Mouse (Mus musculus) c-Kit-positive CD71-positive TER-119-negative erythroid progenitor cells, embryonic 14.5 days (primary cell): Measurements from ENCODE around the gene Hist2h2ac.
"Not testable (repeated sequence)": the region's sequence is repeated elsewhere in the genome, so short reads cannot be mapped to it uniquely, and the experiment has no call there.

ENCODE experiments used
- DNase-seq: peaks from one replicate; pipeline ENCODE4 v3.0.0-alpha.2; 2013; ENCODE audit warnings: low read depth

Hist2h2ac gene

DNA sequence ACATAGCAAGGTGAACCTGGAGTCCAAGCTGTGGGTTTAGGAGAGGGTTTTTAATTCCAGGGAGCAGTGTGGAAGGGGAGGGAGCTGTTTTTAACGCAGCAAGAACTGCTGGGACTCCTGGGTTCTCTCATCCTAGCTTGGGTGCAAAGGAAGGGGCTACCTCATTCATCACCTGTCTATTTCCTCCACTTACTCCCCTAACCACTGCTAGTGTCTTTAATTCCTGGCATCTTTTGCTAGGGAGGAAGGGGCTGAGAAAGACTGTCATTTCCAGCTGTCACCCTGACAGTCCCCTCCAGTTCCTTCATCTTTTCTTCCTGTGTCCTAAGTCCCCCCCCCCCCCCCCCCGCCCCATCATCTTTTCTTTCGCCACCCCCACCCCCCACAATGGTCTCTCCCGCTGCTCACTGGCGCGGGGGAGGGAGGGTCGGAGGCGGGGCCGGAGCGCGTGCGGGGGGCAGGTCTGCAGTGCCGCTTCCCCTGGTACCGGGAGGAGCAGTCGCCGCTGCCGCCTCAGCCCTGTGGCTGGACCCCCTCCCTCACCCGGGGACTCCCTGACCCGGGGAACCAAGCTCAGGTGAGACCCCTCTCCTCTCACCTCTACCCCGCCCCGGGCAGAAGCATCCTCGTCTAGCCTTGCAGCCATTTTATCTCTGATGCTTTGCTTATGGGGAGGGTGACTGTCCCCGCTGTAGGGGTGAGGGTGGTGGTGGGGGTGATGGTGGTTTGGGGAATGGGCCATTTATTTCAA is 39.8 kb downstream of the Hist2h2ac start, which contains the start of gene Sv2a:
TSS of gene Sv2a (plus strand) at position 425 of the 751 bp plus-strand sequence.
- DNase-seq, result no peak

DNA sequence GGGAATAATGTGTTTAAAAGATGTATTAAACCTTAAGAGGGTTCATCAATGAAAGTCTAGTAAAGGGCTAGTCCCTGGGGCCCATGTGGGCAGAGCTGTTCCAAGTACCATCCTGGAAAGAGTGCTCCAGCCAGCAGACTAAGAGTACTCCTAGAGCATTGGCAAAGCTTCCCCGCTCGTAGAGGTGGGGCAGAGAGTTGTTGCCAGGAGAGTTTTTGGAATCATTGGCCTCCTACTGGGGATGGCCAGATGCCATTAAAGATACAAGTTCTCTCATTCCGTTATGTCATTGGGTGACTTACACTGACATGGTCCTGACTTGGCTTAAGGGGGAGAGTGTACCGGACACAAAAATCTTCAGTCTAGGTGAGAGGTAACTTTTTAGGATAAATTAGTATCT is 41.1 kb downstream of the Hist2h2ac start:
- no peak for DNase-seq

DNA sequence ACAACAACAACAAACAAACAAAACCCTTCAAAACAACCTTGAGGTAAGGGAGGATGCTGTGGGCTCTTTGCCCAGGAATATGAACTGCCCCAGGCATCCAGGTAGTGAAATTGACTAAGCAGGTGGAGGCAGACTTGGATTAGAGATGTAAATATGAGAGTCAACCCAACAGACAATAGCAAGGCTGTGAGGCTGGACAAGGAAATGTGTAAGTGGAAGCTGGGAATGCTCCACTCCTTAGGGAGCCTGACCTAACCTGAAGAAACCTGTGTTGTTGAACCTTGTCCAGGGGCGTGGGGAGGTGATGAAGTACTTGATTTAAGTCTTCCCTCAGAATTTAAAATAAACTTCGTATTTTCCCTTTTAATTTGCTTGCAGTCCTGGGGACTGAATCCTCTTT is 41.8 kb downstream of the Hist2h2ac start:
- no peak for DNase-seq

DNA sequence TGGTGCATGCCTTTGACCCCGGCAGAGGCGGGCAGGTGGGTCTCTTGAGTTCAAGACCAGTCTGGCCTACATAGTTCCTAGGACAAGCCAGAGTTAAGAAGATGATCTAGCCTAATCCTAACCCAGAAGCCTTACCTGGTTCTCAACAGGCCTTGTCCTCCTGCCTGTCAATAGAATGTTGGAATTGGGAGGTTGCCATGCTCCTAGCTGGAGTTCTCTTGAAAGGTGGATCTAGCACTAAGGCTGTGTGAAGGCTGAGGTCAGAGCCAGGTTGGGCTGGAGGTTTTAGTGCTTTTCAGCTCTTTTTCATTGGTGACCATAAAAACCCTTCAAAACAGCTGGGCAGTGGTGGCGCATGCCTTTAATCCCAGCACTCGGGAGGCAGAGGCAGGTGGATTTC is 42.3 kb downstream of the Hist2h2ac start:
- no peak for DNase-seq

DNA sequence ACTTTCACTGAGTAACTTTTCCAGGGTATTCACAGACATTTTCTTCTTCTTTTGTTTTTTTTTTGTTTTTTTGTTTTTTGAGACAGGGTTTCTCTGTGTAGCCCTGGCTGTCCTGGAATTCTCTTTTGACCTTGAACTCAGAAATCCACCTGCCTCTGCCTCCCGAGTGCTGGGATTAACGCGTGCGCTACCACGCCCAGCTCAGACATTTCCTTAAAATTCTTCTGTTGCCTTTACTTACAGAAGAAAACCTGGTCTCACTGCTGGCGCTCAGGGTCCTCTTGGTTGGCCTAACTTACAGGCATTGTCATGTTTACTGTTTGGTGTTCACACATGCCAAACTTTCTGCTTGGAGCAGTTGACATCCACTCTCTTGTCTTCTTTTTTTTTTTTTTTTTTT is 45.4 kb downstream of the Hist2h2ac start:
- no peak for DNase-seq

DNA sequence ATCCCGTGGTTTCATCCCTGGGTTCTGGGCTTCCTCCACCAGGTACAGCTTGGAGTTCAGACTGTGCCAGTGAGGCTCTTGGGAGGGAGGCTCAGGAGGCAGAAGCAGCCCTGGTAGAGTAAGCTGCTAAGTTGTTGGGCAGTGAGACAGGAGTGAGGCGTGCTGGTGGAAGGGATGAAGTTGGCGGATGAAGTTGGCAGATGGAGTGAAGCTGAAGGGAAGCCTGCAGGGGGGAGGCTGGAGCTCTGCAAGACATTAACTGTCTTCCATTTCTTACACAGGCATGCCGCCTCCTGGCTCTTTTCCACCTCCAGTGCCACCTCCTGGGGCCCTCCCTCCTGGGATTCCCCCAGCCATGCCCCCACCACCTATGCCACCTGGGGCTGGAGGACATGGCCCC is 46.6 kb downstream of the Hist2h2ac start:
- not testable (repeated sequence) for DNase-seq

DNA sequence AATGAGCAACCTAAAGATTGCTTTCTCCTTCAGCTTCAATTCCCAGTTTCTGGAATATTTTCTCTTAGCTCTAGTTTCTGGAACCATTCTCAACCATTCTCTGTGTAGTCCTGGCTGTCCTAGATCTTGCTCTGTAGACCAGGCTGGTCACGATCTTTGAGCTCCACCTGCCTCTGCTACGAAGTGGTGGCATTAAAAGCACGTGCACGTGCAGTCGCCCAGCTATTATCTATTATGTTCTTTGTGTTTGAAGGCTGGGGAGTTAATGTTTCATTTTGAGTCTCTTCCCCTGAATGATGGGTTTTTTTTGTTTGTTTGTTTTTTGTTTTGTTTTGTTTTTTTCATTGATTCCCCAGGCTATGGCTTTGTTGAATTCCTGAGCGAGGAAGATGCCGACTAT is 47.5 kb downstream of the Hist2h2ac start:
- no peak for DNase-seq

DNA sequence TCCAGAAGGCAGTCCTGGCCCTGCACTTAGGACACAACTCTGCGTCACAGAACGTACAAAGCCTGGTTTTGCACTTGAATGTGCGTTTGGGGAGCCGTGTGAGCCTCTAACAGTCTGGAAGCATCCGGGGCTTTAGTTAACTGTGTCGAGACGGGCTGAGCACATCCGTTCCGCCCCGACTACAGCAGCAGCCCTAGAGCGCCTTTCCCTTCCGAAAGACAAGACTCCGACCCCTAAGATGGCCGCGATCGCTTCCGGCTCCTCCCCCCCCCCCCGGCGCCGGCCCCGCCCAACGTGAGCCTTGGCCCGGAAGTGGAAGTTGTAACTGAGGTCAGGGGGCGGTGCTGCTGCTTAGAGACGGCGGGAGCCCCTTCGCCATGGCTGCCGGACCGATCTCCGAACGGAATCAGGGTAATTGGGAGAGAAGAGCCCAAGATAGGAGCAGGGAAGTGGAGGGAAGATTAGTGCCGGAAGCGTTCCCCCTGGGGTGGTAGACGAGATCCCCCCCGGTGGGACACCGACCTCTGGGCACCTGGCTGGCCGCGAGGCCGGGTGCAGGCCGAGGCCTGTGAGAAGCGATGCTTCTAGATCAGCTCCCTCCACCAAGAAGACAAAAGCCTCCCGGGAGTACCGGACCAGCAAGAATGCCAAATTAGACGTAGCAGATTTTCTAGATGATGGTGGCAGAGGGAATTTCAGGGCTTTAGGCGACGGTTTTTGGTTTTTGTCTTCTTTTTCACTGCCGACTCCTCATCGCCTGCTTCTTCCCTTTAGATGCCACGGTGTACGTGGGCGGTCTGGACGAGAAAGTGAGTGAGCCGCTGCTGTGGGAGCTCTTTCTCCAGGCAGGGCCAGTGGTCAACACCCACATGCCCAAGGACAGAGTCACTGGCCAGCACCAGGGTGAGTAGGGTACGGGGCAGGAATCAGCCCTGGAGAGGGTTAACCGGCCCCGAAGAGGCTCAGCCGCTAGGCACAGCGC is 48.2 kb downstream of the Hist2h2ac start, which contains the start of gene Sf3b4:
TSS of gene Sf3b4 (plus strand) at position 136 of the 982 bp plus-strand sequence.
- peak; percentile 79 for DNase-seq

DNA sequence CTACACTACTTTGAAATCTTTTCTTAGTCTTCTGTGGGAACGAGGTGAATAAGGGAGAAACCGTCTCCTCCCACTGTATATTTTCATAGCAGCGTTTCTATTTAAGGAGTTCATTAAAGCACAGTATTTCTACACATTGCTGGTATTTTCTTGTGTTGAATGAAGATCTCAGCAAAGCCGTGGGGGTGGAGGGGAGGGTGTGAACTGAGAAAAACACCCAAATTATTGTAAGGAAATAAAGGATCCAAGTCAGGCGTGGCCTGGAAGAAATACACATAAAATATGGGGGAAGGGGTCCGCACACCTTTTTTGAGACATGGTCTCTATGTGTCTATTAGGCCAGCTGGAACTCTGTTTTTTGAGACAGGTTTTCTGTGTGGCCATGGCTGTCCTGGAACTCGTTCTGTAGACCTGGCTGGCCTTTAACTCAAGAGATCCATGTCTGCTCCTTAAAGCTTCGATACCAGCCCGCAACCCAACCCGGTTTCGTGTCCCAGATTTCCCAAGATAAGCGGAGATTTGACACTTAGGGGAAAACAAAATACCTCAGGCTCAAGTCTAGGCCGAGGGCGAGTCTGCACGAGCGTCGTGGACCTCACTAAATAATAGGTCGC is 49.0 kb downstream of the Hist2h2ac start:
- peak; percentile 27 for DNase-seq

DNA sequence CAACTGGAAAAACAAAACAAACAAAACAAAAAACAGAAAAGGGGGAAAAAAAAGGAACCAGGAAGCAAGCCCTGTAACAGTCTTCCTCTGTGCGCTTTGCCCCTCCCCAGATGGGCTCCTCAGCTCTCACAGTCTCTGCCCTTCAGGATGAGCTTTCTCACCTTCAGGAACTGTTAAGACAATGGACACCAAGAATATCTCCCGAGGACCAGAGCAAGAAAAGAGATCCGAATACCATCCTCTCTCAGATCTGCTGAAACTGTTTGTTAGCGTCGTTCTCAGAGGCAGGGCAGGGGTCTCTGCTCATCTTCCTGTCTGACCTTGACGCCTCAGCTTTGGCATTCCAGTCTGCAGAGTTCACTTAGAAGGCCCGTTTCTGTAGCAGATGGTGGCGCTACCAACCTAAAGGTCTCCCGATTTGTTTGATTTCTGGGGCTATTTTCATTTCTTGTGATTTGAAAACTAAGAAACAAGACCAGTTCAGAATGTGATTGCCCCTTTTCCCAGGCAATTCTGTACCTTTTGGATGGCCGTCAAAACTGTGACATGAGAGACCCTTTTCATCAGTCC is 49.6 kb downstream of the Hist2h2ac start:
- no peak for DNase-seq
